Mouse (Mus musculus): Measurements from ENCODE around the gene Chtf18. TPM values are rescaled to one million over a fixed set of nuclear protein-coding genes. Genes with fewer than 3 reads are reported as not detected.
"Not testable (repeated sequence)": the region's sequence is repeated elsewhere in the genome, so short reads cannot be mapped to it uniquely, and the experiment has no call there.

Gene Chtf18
- polyA plus RNA-seq, 1 experiment from 2014 or later = 74.5 TPM

- WGBS = 84% methylated on average over 4 of the region's 4 CpGs
- no peak for DNase-seq (ENCODE audit: extremely low spot score, low spot score)
- Histone ChIP-seq H3K4me3 (no peak overlapping the region), H3K27ac (0 out of 2 replicates have a peak overlapping the region, but pooled peaks have one; percentile 35), H3K4me1 (peaks cover 20% of the 10 kb centered on the region; the same call in 1 of the 2 replicates), H3K27me3 (ENCODE audit: poor library complexity, severe bottlenecking) (0 out of 2 replicates have a peak, but pooled peaks cover 7% of the 10 kb centered on the region), H3K36me3 (replicated peaks) (no peaks in the 10 kb centered on the region), H3K9me3 (no peaks in the 10 kb centered on the region)
These were observed 27.9 kb upstream of the Chtf18 start for GRCm38 (mm10) chr17:25755086-25755485.

- H3K4me1 ChIP-seq = peaks cover 20% of the 10 kb centered on the region; the same call in 1 of the 2 replicates
- H3K36me3 ChIP-seq (replicated peaks) = no peaks in the 10 kb centered on the region
- H3K27ac ChIP-seq = 0 out of 2 replicates have a peak within 1 kb of the TSS, but pooled peaks have one; percentile 35
- no peaks in the 10 kb centered on the region for H3K9me3 ChIP-seq
- DNase-seq (ENCODE audit: extremely low spot score, low spot score) = no peak
- no peak within 1 kb of the TSS for H3K4me3 ChIP-seq
- WGBS = 85% methylated on average over 9 of the region's 9 CpGs
- H3K27me3 ChIP-seq (ENCODE audit: poor library complexity, severe bottlenecking) = 0 out of 2 replicates have a peak, but pooled peaks cover 5% of the 10 kb centered on the region
These were observed 27.0 kb upstream of the Chtf18 start, which contains the start of gene Msln for GRCm38 (mm10) chr17:25754241-25754640. Gene Msln, minus strand, starts transcription at chr17:25754378.

GRCm38 (mm10) chr17:25751446-25751845, 24.2 kb upstream of the Chtf18 start:
- 85% methylated on average over 5 of the region's 5 CpGs for WGBS
- Histone ChIP-seq H3K4me3 (no peak overlapping the region), H3K27me3 (ENCODE audit: poor library complexity, severe bottlenecking) (0 out of 2 replicates have a peak, but pooled peaks cover 4% of the 10 kb centered on the region), H3K9me3 (no peaks in the 10 kb centered on the region), H3K4me1 (peaks cover 17% of the 10 kb centered on the region; the same call in 1 of the 2 replicates), H3K27ac (no peak overlapping the region), H3K36me3 (replicated peaks) (no peaks in the 10 kb centered on the region)
- DNase-seq (ENCODE audit: extremely low spot score, low spot score) = no peak

DNA sequence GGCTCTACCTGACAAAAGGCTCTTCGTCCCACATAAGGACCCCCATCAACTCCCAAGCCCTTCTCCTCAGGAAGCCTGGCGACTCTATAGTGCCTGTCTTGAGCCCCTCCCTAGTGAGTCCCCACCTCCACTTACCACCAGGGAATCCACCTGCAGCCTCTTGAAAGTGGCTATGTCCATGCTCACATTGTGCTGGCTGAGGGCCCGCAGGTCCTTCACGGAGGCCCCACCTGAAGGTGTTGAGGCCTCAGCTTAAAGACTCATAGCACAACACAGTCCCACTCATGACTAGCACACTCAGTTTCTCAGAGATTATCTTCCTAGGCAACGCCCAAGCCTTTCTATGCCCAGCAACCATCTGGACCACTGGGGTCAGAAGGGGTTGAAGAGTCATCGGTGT, 22.1 kb upstream of the Chtf18 start:
- Histone ChIP-seq H3K27me3 (ENCODE audit: poor library complexity, severe bottlenecking) (0 out of 2 replicates have a peak, but pooled peaks cover 2% of the 10 kb centered on the region), H3K27ac (no peak overlapping the region), H3K9me3 (no peaks in the 10 kb centered on the region), H3K4me3 (no peak overlapping the region), H3K36me3 (replicated peaks) (no peaks in the 10 kb centered on the region), H3K4me1 (peaks cover 9% of the 10 kb centered on the region; the same call in 1 of the 2 replicates)
- WGBS = 86% methylated on average over 6 of the region's 6 CpGs
- no peak for DNase-seq (ENCODE audit: extremely low spot score, low spot score)

DNA sequence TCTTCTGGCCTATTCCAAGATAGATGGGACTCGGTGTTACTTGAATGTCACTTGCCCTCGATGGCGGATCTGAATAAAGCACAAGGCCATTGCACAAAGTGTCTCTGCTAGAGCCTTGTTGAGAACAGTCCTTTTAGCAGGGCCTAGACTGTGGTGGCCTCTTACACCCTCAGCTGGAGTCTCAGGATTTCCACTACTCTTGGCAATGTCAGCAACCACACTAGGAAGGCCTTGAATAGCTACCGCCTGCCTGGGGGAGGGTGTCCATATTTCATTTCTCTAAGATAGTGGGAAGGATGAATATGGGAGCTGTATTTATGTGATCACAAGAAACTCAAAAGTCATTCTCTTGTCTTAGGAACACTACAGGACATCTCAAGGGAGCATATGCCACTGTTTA, 21.0 kb upstream of the Chtf18 start:
- H3K9me3 ChIP-seq = no peaks in the 10 kb centered on the region
- DNase-seq (ENCODE audit: extremely low spot score, low spot score) = no peak
- 93% methylated on average over 4 of the region's 4 CpGs for WGBS
- peaks cover 5% of the 10 kb centered on the region; the same call in 1 of the 2 replicates for H3K4me1 ChIP-seq
- no peaks in the 10 kb centered on the region for H3K36me3 ChIP-seq (replicated peaks)
- peaks cover under 1% of the 10 kb centered on the region; the same call in 1 of the 2 replicates for H3K27me3 ChIP-seq (ENCODE audit: poor library complexity, severe bottlenecking)
- no peak overlapping the region for H3K27ac ChIP-seq
- no peak overlapping the region for H3K4me3 ChIP-seq

DNA sequence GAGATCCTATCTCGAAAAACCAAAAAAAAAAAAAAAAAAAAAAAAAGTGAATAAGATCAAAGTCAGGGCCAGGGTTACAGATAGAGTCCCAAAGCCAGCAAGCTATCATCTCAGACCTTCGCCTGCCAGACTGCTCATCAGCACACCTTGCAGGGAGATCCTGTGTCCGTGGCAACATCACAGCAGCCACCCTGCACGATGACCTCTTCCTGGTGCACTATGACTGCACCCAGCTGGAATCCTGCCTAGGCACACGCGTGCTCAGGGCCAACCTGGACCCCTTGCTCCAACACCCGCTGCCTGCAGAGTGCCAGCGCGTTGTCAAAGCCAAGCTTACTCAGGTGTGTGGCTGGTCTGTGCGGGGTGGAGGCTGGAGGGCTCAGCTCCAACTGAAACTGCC, 17.1 kb upstream of the Chtf18 start:
- no peak overlapping the region for H3K27ac ChIP-seq
- 83% methylated on average over 10 of the region's 10 CpGs for whole genome bisulfite sequencing

GRCm38 (mm10) chr17:25743831-25744230, 16.6 kb upstream of the Chtf18 start:
- Histone ChIP-seq H3K4me1 (peaks cover 5% of the 10 kb centered on the region; the same call in 1 of the 2 replicates), H3K27ac (no peak overlapping the region), H3K27me3 (ENCODE audit: poor library complexity, severe bottlenecking) (peaks cover 5% of the 10 kb centered on the region; the same call in 1 of the 2 replicates), H3K9me3 (no peaks in the 10 kb centered on the region), H3K4me3 (no peak overlapping the region), H3K36me3 (replicated peaks) (no peaks in the 10 kb centered on the region)
- 95% methylated on average over 9 of the region's 9 CpGs for WGBS
- no peak for DNase-seq (ENCODE audit: extremely low spot score, low spot score)

More for the DNA sequence above, 17.1 kb upstream of the Chtf18 start:
- DNase-seq (ENCODE audit: extremely low spot score, low spot score) = no peak
- Histone ChIP-seq H3K4me3 (no peak overlapping the region), H3K9me3 (no peaks in the 10 kb centered on the region), H3K36me3 (replicated peaks) (no peaks in the 10 kb centered on the region), H3K4me1 (peaks cover 5% of the 10 kb centered on the region; the same call in 1 of the 2 replicates), H3K27me3 (ENCODE audit: poor library complexity, severe bottlenecking) (peaks cover 5% of the 10 kb centered on the region; the same call in 1 of the 2 replicates)

DNA sequence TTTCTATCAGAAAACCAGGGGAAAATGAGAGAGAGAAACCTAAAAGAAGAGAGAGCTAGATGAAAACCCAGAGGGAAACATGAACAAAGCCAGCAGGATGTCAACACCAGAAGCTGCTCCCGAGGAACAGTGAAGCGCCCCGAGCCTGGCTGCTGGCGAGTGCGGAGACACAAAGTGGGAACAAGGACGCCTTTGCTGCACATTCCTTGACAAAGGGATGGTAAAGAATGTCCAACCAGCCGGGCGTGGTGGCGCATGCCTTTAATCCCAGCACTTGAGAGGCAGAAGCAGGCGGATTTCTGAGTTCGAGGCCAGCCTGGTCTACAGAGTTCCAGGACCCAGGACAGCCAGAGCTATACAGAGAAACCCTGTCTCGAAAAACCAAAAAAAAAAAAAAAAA, 14.3 kb upstream of the Chtf18 start:
- H3K27ac ChIP-seq; H3K27me3 ChIP-seq (ENCODE audit: poor library complexity, severe bottlenecking); H3K4me1 ChIP-seq; H3K4me3 ChIP-seq; H3K36me3 ChIP-seq (replicated peaks); DNase-seq (ENCODE audit: extremely low spot score, low spot score); H3K9me3 ChIP-seq: not testable (repeated sequence)
- 77% methylated on average over 12 of the region's 12 CpGs for WGBS

- peaks cover 5% of the 10 kb centered on the region; the same call in 1 of the 2 replicates for H3K27me3 ChIP-seq (ENCODE audit: poor library complexity, severe bottlenecking)
- no peaks in the 10 kb centered on the region for H3K9me3 ChIP-seq
- no peaks in the 10 kb centered on the region for H3K4me1 ChIP-seq
- no peak overlapping the region for H3K4me3 ChIP-seq
- 82% methylated on average over 7 of the region's 7 CpGs for WGBS
- DNase-seq (ENCODE audit: extremely low spot score, low spot score) = no peak
- H3K36me3 ChIP-seq (replicated peaks) = no peaks in the 10 kb centered on the region
- H3K27ac ChIP-seq = no peak overlapping the region
These were observed 11.6 kb upstream of the Chtf18 start for GRCm38 (mm10) chr17:25738861-25739260.

- H3K27me3 ChIP-seq (ENCODE audit: poor library complexity, severe bottlenecking) = no peaks in the 10 kb centered on the region
- no peak within 1 kb of the TSS for H3K4me3 ChIP-seq
- 83% methylated on average over 3 of the region's 3 CpGs for WGBS
- DNase-seq (ENCODE audit: extremely low spot score, low spot score) = no peak
- no peak within 1 kb of the TSS for H3K27ac ChIP-seq
- H3K4me1 ChIP-seq = peaks cover 4% of the 10 kb centered on the region
- H3K9me3 ChIP-seq = no peaks in the 10 kb centered on the region
- H3K36me3 ChIP-seq (replicated peaks) = peaks cover 5% of the 10 kb centered on the region
These were observed 8.5 kb upstream of the Chtf18 start, which contains the start of gene Mslnl for GRCm38 (mm10) chr17:25735745-25736144. Gene Mslnl, plus strand, starts transcription at chr17:25736042.

DNA sequence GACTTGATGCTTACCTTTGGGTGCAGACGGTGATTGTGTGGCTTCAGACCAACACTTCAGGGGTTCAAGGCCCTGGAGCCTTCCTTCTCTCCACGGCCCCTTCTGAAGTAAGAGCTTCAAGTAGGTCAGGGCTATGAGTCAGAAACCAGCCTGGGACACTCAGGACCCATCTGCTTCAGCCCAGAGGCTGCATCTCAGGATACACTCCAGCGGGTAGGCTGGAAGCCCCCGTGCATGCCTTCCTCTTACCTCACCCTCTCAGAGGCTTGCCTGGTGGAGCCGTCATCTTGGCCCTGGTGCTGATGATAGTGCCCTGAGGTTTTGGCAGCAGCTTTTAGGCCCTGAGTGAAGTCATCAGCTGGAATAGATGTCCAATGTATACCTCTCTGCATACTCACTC, 8.0 kb upstream of the Chtf18 start:
- no peak overlapping the region for H3K27ac ChIP-seq
- no peak overlapping the region for H3K4me3 ChIP-seq
- H3K4me1 ChIP-seq = peaks cover 4% of the 10 kb centered on the region
- WGBS = 87% methylated on average over 5 of the region's 5 CpGs
- DNase-seq (ENCODE audit: extremely low spot score, low spot score) = no peak
- peaks cover 10% of the 10 kb centered on the region for H3K36me3 ChIP-seq (replicated peaks)
- no peaks in the 10 kb centered on the region for H3K9me3 ChIP-seq
- H3K27me3 ChIP-seq (ENCODE audit: poor library complexity, severe bottlenecking) = no peaks in the 10 kb centered on the region

DNA sequence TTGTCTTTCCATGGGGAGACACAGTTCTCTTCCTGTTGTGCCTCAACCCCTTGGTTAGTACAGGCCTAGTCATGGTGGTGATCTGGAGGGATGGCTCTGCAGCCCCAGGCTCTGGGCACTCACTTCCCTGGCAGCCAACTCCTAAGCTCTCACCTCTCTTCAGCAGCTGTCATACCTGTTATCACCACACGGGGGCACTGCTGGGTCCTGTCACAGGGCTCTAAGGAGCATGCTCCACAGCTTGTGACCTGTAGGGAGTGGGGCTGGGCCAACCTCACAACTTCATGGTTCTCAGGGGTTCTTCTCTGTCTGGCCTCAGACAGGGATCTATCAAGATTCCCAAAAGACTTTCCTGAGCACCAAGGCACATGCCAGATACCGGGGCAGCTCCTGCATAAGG, 4.9 kb upstream of the Chtf18 start:
- Histone ChIP-seq H3K27ac (peak overlapping the region; percentile 56), H3K9me3 (no peaks in the 10 kb centered on the region), H3K36me3 (replicated peaks) (peaks cover 24% of the 10 kb centered on the region), H3K4me1 (peaks cover 19% of the 10 kb centered on the region), H3K27me3 (ENCODE audit: poor library complexity, severe bottlenecking) (no peaks in the 10 kb centered on the region), H3K4me3 (peak overlapping the region; percentile 1; the same call in 1 of the 2 replicates)
- DNase-seq (ENCODE audit: extremely low spot score, low spot score) = peak; percentile 92
- 24% methylated on average over 2 of the region's 2 CpGs for WGBS

DNA sequence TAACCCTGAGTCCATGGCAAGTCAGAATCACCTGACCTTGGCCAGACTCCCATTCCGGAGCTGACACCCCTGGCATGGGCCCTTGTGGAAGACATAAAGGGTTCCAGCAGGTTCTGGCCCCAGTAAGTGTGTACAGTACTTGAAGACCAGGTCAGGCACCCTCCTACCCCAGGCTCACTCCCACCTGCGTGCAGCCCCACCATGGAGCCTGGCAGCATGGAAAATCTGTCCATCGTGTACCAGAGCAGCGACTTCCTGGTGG, 721 bp upstream of the Chtf18 start:
- Histone ChIP-seq H3K9me3 (no peaks in the 10 kb centered on the region), H3K27ac (peak overlapping the region; percentile 88), H3K4me1 (peaks cover 46% of the 10 kb centered on the region), H3K27me3 (ENCODE audit: poor library complexity, severe bottlenecking) (no peaks in the 10 kb centered on the region), H3K4me3 (peak overlapping the region; percentile 71), H3K36me3 (replicated peaks) (peaks cover 54% of the 10 kb centered on the region)
- peak; percentile 35 for DNase-seq (ENCODE audit: extremely low spot score, low spot score)
- WGBS = 24% methylated on average over 4 of the region's 4 CpGs

Measured in forebrain, embryonic 10.5 days (tissue).